Mouse (Mus musculus): ENCODE measurements around the gene Eif5b.
A peak's percentile ranks its signal among the peaks of the same experiment; 100 is the strongest.
"Not testable (repeated sequence)": the region's sequence is repeated elsewhere in the genome, so short reads cannot be mapped to it uniquely, and the experiment has no call there.

The Eif5b gene

DNA sequence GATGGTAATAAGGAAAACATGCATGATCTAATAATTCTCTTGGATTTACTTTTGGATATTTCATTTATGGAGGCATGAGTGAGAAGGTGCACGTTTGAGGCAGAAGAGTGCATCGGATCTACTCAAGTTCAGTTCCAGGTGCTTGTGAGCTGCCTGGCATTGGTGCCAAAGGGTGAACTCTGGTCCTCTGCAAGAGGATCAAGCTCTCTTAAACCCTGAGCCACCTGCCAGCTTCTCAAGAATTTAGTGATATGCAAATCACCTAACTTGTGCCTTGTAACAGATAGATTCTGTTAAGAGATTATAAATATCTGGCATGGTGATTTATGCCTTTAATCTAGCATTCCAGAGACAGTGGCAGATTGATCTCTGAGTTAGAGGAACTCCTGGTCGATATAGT lies 5.2 kb downstream of the Eif5b start:
- DNase-seq (ENCODE audit: low read depth, low spot score) = peak; percentile 53

DNA sequence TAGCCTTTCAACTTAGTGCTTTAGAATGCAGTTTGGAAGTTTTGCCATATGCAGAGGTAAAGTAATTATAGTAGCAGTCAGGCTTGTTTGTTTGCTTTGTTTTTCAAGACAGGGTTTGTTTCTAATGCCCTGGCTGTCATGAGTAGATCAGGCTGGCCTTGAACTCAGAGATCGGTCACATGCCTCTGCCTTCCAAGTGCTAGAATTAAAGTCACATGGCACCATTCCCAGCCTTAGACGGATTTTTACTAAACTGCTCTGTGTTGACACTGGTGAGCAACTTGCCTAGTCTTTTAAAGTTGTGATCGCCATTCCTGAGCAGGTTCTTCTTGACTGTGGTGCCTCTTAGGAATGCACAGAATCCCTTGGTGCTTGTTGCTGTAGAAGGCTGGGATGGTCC lies 8.9 kb downstream of the Eif5b start:
- no peak for DNase-seq (ENCODE audit: low read depth, low spot score)

DNA sequence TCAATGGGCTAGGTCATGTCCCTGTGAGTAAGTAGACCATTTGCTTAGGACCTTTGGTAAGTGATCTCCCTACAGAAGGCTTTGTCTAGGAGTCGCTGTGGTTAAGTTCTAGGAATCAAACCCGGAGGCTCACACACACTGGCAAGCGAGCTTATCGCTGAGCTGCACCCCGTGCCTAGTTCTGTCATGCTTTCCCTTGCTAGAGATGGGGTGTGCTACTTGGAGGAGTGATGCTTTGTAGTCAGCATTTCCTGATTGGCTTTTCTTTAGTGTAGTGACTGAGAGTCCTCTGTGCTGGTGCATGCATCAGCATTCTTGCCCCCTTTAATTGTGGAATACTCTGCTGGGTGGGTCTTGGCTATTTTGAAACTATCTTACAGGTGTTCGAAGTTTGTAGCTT lies 13.8 kb downstream of the Eif5b start:
- peak; percentile 65 for DNase-seq (ENCODE audit: low read depth, low spot score)

DNA sequence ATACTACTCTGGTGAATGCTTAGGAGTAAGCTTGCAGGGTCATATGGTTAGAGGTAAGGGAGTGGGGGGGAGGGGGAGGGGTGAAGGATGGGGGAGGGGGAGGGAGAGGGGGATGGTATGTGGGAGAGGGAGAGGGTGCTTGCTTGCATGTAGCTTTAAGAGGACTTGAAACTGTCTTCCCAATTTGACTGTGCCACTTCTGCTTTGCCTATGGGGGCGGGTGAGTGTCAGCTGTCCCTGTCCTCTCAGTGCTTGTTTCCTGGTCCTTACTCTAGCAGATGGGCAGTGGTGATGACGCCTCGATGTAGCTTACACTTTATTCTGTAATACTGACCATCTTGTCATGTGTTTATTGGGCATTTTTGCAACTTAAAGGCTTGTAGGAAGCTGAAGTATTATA lies 14.3 kb downstream of the Eif5b start:
- DNase-seq (ENCODE audit: low read depth, low spot score) = peak; percentile 76

DNA sequence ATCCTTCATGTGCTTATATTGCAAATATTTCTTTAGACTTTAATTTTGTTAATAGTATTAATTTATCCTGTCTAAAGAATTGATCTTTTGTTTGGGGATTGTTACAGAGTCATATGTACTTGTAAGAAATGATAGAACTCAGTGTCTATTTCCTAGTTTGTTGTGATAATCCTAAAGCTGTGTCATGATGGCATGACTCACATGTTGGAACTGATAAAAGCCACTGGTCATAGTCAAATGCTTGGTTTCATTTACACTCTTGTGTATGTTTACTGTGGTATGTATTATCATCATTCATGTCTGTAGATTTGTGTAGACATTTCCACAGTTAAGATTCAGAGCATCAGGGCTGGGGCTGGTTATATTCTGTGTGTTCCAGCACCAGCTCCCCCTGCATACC lies 14.7 kb downstream of the Eif5b start:
- no peak for DNase-seq (ENCODE audit: low read depth, low spot score)

DNA sequence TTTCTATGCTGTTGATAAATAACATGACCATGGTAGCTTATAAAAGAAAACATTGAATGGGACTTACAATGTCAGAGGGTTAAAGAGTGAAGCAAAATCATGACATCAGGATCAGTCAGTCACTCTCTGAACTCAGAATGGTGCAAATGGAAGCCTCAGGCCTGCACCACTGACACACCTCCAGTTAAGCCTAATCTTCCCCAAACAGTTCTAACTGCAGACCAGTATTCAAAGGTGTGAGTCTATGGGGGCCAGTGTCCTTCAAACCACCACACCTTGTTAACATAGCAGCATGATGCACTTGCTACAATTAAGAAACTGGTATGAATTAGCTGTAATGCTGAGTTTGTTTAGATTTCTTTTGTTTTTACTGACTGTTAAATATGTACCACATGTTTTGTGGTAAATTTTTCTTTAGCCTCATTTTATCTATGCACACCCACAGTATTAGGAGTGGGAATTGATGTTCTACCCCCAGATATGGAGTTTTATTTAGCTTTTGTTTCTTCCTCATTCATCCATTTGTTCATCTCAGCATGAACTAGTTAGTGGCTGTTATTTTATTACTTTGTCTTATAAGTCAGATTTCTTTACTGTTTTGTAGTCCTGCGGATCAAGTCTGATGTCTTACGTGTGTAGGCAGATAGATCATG lies 16.9 kb downstream of the Eif5b start:
- no peak for DNase-seq (ENCODE audit: low read depth, low spot score)

DNA sequence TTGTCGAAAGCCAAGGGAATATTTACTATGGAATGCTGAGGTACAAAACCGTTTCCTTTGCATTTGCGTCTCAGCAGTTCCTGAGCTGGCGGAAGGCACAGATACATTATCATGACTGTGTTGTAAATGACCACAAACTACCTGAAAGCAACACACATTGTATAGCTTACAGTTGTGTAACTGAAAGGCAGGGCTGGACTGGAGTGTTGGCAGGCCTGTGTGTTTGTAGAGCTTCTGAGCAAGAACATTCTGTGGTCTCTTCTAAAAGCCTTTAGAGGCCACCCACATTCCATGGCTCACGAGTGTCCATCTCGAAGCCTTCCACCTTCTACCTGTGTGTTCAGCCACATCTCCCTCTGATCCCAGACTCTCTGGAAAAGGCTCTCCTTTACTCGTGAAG lies 29.5 kb downstream of the Eif5b start:
- DNase-seq (ENCODE audit: low read depth, low spot score) = no peak

DNA sequence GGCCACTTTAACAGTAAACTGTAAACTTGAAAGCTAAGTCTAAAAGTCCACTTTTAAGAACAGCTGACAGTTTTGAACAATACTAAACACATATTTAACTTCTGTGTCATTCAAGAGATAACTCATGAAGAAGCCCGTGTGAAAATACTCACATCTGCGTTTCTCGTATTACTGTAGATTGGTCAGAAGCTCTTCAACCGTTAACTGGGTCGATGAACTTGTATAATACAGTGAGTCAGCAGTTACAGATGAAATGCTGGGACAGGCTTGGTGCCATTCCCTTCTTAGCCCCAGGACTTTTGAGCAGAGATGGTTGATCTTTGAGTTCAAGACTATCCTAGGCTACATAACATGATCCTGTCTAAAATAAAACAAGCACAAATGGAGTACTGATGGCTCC lies 33.6 kb downstream of the Eif5b start:
- no peak for DNase-seq (ENCODE audit: low read depth, low spot score)

DNA sequence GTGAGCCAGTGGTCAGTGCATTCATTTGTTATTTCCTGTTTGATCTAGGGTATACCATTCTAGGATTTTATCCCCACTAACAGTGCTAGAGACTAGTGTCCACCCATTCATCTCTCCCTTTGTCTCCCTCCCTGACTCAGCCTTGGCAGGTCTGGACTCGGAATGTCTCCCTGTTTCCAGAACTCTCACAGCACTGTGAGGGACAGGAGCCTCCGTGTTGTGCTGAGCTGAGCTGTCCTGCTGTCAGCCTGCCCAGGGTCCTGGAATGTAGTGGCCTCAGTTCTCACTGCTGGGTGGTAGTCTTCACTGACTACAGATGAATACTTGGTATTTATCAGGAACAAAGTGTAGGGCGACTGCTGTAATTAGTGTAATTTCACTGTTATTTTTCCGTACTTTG lies 37.7 kb downstream of the Eif5b start:
- DNase-seq (ENCODE audit: low read depth, low spot score) = no peak

DNA sequence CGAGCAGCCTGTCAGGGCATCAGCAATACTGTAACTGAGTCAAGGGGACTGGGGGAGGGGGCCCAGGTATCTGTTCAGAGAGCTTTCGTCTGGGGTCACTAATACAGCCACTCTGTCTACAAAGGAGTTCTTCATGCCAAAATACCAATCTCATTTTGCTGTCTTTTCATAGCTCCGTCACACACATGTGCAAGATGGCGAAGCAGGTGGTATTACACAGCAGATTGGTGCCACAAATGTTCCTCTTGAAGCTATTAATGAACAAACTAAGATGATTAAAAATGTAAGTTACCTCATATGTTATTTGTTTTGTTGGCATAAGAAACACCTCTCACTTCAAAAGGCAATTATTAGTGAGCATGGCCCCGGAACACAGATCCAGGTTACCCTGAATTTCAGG lies 39.6 kb downstream of the Eif5b start:
- no peak for DNase-seq (ENCODE audit: low read depth, low spot score)

DNA sequence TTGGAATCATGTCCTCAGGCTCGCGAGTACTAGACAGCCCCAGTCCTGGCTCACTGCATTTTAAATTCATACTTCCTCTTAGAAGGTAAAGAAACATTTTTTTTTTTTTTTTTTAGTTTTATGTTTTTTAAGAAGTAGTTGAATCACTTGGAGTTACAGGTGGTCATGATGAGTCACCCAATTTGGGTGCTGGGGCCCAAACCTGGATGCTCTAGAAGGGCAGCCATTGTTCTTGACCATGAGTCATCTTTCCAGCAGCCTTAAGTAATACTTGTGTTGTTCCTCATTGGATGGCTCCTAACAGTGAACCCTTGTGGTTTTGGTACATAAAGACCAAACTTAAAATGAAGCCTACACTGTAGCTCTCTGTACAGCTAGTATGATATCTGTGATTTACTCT lies 41.1 kb downstream of the Eif5b start:
- no peak for DNase-seq (ENCODE audit: low read depth, low spot score)

DNA sequence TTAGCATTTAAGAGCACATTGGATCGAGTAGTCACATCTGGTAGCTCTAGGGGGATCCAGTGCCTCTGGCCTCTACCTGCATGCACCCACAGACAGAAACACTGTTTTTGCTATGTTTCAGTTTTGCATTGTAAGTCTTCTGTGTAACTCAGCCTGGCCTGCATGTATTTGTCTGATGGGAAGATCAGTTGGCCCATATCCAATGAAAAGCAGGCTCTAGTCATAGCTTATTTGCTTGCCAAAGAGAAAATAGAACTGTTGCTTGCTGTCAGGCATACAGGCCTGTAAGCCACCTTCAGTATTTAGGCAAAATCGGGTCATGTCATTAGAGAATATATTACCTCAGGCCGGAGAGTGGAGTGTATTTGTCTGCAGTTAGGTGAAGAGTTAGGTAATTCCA lies 50.3 kb downstream of the Eif5b start:
- DNase-seq (ENCODE audit: low read depth, low spot score) = no peak

DNA sequence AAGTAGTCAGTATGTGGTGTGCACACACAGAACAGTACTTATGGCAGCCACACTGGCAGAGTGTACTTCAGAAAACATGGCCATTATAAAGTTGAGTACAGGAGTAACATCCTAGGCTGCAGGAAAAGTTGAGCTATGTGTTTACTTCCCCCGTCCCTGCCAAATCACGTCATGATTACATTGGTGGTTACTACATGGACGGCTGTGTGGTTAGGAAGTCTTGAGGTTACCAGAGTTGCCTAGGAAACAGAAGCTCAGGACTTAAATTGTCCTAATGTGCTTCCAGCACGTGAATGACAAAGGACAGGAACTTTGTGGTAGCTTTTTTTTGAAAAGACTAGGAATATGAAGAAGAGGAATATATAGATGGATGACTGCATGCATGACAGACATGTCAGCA lies 51.8 kb downstream of the Eif5b start:
- no peak for DNase-seq (ENCODE audit: low read depth, low spot score)

DNA sequence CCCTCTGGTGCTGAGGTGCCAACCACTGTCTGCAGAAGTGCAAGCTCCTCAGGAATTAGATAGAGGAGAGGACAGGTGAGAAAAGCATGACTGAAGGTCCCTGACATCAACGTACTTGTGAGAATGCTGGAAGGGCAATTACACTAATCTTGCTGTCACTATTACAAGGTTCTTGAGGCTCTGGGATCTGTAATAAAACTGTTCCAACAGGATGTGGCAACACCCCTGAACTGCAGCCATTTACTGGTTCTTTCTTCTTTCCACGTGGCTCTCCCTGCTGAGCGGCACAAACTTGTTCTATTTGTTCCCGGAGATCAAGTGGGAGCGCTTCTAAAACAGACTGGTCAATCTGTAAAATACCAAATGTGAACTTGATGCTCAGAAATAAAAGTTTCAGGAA lies 57.4 kb downstream of the Eif5b start:
- DNase-seq (ENCODE audit: low read depth, low spot score) = no peak

DNA sequence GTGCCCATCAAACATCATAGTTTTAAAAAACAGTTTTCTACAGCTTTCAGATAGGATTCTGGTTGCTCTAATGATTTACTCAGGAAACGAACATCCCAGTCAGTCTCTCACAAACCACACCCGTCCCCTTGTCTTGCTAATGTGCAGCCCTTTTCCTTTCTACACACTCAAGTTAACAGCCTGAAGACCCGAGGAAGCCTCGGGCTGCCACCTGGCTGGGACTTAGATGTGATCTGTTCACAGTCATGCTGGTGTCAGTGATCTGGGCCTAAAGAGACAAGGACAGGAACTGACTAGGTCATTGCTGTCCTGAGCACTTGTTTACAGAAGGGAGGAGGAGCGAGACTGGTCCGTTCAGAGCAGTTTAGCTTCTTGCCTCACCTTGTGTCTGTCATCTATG lies 60.6 kb downstream of the Eif5b start:
- DNase-seq (ENCODE audit: low read depth, low spot score) = no peak

DNA sequence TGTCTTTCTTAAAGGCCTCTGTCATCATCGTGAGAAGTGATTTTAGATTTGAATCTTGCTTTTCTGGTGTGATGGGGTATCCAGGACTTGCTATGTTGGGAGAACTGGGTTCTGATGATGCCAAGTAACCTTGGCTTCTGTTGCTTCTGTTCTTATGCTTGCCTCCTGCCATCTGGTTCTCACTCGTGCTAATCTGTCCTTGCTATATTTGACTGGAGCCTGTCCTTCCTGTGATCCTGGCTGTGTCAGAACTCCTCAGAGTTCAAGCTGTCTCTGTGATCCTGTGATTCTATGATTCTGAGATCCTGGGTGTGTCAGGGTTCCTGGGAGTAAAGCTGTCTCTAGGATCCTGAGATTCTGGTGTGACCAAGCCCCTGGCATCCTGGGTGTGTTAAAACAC lies 64.3 kb downstream of the Eif5b start:
- not testable (repeated sequence) for DNase-seq (ENCODE audit: low read depth, low spot score)

DNA sequence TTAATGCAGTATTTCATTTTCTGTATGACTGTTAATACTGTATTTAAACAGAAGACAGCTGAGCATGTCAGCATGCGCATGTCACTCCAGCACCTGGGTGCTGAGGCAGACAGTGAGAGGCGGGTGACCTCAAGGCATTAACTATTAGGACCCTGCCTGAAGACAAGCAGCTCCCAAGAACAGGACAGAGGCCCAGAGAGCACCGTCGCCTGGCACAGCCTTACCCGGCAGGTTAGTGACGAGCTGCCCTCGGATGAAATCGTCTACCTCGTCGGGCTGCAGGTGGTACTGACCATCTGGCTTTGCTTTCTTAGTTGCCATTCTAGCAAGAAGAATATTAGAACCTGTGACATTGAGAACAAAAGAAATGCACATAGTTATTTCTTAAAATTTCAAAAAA lies 69.5 kb downstream of the Eif5b start:
- DNase-seq (ENCODE audit: low read depth, low spot score) = no peak

DNA sequence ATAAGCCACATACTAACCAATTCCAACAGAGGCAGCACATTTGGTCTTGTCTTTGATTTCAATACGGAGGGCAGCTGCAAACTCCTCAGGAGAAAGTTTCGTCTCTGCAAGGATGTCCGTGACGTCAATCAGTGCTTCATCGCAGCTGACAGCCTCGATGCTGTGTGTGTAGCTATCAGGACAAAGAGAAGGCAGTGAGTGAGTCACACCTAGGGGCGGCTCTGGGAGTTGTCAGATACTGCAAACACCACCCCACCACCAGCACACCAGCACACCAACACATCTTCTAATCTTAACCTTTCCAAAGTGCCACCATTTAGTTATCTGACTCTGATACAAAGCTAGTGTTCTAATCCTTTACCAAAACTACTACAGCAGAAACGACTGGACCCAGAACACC lies 73.5 kb downstream of the Eif5b start:
- DNase-seq (ENCODE audit: low read depth, low spot score) = no peak

DNA sequence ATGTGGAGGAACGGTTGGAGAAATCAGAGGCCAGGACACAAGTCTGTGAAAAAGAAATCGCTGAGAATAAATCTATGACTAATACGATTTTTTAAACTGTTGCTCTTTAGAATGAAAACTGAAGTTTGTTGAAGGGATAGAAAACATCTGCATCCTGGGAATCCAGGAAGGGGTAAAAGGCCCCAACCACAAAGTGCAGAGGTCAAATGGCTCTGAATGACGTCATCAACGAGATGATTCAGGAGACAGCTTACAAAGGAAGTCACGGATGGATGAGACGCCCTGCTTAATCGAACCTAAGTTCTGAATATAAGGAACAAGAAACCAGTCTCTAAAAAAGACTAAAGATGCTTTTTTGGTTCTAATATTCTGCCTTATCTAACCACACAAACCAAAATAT lies 83.5 kb downstream of the Eif5b start:
- DNase-seq (ENCODE audit: low read depth, low spot score) = no peak

DNA sequence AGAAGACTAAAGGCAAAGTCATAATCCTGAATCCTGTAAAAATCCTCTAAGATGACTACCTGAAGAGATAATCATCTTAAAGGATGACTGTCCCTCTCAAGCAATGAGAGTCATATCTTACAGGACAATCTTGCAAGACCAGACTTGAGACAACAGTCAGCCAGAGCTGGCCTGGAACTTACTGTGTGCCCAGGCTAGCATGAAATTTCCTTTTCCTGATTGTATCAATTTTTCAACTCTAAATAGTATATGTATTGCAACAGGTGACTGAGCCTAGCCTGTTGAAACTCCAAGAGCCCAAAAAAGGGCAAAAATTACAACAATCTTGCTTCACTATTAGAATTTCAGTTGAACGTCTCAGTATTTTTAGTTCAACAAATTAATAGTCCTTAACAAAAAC lies 105.4 kb downstream of the Eif5b start:
- no peak for DNase-seq (ENCODE audit: low read depth, low spot score)

DNA sequence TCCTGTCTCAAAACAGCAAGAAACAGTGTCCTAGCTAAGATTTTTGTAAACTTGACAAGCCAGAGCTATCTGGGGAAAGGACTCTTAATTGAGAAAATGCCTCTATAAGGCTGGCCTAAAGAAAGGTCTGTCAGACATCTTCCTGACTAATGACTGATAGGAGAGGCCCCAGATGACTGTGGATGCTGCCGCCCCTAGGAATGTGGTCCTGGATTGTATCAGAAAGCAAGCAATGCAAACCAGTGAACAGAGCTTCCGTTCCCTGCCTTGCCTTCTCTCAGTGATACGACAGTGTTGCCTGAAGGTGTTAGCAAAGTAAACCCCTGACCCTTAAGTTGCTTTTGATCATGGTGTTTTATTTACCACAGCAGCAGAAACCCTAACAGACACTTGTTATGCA lies 106.0 kb downstream of the Eif5b start:
- DNase-seq (ENCODE audit: low read depth, low spot score) = no peak

All from A20 (cell line).